Mouse (Mus musculus) adrenal gland, adult 8-10 months (tissue): ENCODE measurements around the gene Tnn. TPM values are rescaled to one million over a fixed set of nuclear protein-coding genes. Genes with fewer than 3 reads are reported as not detected.

Experiments
- DNase-seq: peaks from one replicate; pipeline ENCODE4 v3.0.0; 2022
- total RNA-seq, 4 experiments: library from RNA; stranded (reverse); gene quantifications; 2 replicates each; pipeline ENCODE4 v1.2.4; 2022

Tnn gene
- total RNA-seq, 4 experiments from 2014 or later, result 0.24 to 0.46 (median 0.29) TPM

DNA sequence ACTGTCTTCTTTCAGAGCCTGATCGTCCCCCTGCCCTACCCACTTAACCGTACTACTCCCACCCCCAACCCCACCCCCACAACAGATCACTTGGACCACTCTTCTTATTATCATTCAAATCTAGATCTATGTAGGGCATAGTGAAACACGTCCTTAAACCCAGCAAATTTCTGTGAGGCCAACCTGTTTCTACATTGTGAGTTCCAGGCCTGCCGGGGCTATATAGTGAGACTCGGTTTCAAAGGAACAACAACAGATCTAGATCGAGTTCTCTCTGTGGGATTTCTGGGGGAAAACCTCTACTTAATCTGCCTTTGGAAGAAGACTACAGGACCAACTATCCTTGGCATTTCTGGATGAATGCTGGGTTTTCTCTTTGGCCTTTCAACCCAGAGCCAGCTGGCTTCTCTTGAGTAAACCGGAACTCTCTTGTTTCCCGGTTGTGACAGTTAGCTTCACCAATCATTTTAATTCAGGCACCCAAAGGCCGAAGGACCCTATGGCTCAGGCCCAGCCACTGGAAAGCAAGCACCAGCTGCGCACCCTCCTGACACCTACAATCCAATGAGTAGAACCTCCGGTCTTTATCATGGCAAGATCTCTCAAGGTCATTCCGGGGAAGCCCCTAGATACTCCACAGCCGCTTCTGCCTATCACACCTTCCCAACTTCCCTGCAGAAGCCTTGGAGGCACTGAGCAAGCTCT, 110.0 kb downstream of the Tnn start:
- DNase-seq, result no peak

DNA sequence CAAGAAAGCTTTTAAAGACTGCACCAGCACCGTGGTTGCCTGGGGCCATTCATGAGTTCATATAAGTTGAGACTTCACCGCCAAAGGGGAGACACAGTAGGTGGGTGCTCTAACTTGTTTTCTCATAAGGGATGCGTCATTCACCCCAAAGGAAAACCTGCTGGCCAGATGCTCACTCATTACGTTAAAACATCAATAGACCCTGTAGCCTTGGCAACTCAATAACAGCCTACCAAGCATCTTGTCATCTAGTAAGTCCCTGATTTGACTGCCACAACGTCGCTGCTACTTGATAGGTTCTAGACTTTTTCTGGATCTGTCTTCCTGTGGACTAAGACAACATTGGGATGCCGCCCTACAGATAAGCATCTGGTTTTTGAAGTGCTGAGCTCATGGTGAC, 111.0 kb downstream of the Tnn start:
- no peak for DNase-seq

DNA sequence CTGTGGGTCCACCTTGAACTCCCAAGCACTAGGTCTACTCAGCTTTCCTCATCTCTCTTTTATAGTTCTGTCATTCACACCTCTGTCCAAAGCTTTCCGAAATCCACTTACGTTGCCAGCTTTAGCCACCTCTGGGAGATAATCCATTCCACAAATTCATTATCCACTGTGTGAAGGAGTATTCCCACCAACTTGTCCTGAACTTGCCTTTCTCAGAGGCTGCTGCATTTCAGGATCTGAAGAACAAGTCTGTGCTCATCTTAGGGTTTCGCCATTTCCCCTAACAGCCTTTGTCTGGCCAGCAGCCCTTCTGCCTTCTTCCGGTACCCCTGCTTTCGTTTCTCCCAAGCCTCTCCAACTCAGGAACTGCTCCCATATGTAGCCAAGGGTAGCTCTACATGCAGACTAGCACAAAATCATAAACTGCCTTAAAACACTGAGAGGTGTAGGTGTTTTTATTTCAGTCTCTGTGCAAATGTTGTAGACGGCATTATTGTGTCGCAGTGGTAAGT, 112.1 kb downstream of the Tnn start:
- DNase-seq, result no peak

DNA sequence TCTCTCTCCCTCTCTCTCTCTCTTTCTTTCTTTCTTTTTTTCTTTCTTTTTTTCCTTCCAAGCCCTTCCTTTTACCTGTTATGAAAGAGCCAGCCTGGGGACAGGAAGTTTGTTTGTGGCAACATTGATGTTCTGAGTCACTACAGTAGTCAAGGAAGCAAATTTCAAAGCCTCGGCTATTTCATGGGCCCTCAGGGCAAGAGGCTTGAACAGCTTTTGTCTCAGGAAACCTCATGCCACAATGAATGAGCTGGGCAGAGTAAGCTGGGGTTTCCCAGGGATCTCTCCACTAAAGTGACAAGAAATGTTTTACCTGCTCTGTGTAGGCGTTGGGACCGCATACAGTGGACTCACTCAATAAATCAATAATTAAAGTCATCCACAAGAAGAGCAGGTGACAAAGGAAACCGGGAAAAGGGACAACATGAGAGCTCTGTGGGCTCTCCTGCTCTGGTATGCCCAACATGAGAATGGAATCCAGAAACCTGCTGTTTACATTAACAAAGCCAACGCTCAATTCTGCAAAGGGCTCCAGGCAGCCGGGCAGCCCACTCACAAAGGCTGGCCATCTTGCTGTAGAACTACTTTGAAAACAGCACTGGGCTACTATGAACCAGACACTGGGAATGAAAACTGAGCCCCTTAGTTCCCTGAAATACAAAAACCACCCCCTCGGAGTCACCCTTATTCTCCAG, 113.3 kb downstream of the Tnn start:
- no peak for DNase-seq

DNA sequence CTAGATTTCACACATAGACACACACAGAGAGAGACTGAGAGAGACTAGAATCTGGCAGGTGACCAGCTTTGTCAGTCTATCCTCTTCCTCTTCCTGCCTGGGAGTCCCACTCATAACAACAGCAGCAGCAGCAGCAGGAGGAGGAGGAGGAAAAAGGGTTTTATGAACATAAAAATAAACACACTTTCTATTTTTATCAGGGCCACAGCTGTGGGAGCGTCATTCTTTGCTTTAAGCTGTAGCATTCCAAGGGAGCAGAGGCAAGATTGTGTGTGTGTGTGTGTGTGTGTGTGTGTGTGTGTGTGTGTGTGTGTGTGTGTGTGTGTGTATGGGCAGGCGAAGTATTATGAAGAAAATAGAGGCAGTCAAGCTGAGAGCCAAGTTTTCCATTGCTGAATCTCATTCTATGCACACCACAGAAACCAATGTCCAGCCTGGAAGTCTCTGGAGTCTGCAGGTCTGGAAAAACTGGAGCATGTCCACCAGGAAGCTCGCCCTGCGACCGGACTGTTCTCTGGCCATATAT, 116.3 kb downstream of the Tnn start:
- no peak for DNase-seq

DNA sequence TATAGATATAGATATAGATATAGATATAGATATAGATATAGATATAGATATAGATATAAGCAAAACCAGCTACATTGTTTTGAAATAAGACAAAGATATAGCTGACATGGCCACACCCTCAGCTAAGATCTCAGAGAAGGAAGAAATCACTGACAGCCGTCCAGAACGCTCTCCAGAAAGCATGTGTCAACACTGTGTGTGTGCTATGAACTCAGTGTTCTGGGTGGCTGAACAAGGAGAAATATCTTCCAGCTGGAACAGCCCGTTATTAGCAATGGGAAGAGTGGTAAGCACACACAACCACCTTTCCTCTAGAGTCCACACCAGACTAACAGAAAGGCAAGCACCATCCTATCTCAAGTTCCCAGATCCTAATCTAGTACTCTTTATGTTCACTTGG, 117.8 kb downstream of the Tnn start:
- no peak for DNase-seq

Other genes starting within 250 kb of the Tnn start
- 10 to 100 TPM in 2 of 4 experiments, 1 to 10 TPM in 2; 8.4 to 20.7 (median 12.2) TPM for gene 4930523C07Rik, start 109.2 kb downstream of the Tnn start, total RNA-seq
- gene Mrps14, start 41.6 kb upstream of the Tnn start, total RNA-seq, result 100 to 1,000 TPM in 2 of 4 experiments, 10 to 100 TPM in 2; 88.5 to 119 (median 104) TPM
- gene Cacybp, start 59.3 kb upstream of the Tnn start, total RNA-seq, result 100 to 1,000 TPM in 1 of 4 experiments, 10 to 100 TPM in 3; 69.2 to 118 (median 79.1) TPM